Mouse (Mus musculus) limb, embryonic 10.5 days (tissue): ENCODE measurements around the gene Nr2f2. TPM values are rescaled to one million over a fixed set of nuclear protein-coding genes. Genes with fewer than 3 reads are reported as not detected.

ENCODE experiments used
- DNase-seq: peaks from one replicate; pipeline ENCODE4 v3.0.0-alpha.2; 2017; ENCODE audit warnings: low spot score
- H3K27ac ChIP-seq: fragments of 300-500 bp; sonication (generic); 2 replicates; pipeline ENCODE4 v1.5.1; 2016; ENCODE audit warnings: mild to moderate bottlenecking
- H3K27me3 ChIP-seq: fragments of 300-500 bp; sonication (generic); 2 replicates; pipeline ENCODE4 v1.6.1; 2016; ENCODE audit warnings: low read depth, mild to moderate bottlenecking; ENCODE audit not compliant: poor library complexity, severe bottlenecking
- H3K36me3 ChIP-seq: fragments of 300-500 bp; sonication (generic); 2 replicates; pipeline ENCODE4 v1.6.1; 2016; ENCODE audit warnings: mild to moderate bottlenecking, moderate library complexity
- H3K4me1 ChIP-seq: fragments of 300-500 bp; sonication (generic); 2 replicates; pipeline ENCODE4 v1.6.1; 2016
- H3K4me3 ChIP-seq: fragments of 300-500 bp; sonication (generic); 2 replicates; pipeline ENCODE4 v1.5.1; 2016; ENCODE audit warnings: mild to moderate bottlenecking, moderate library complexity
- H3K9me3 ChIP-seq: fragments of 300-500 bp; sonication (generic); replicated peaks from 2 replicates; pipeline ENCODE4 v1.6.1; 2016; ENCODE audit warnings: mild to moderate bottlenecking
- WGBS: fragments of 180-500 bp; shearing (Covaris S2); methylation state at CpG from one replicate; pipeline ENCODE4 v1.1.7; 2016; 5-methylcytosine and 5-hydroxymethylcytosine counted together
- polyA plus RNA-seq: library from polyadenylated mRNA; unstranded; fragments of >200 nt; fragmentation: Nextera tagmentation; extraction: Ambion mirVana; gene quantifications from 2 replicates; pipeline ENCODE4 v1.2.1, GENCODE M21; 2016

Nr2f2 gene
- polyA plus RNA-seq, 1 experiment from 2014 or later = 56.8 TPM

DNA sequence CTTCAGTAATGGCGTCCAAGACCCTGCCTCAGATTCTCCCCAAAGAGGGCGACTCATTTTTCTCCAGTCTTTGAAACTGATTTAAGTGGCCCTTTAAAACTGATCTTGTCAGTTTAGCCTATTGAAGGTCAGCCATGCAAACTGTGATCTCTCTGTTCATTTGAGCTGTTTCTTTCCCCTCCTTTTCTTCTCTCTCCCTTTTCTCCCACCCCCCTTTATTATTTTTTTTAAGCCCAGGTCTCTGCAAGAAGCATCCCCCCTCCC, 11.2 kb downstream of the Nr2f2 start:
- WGBS = 14% methylated on average over 2 of the region's 2 CpGs
- no peaks in the 10 kb centered on the region for H3K27me3 ChIP-seq
- H3K9me3 ChIP-seq = no peaks in the 10 kb centered on the region
- H3K4me1 ChIP-seq = peaks cover 67% of the 10 kb centered on the region
- peak overlapping the region; percentile 100 for H3K27ac ChIP-seq
- H3K36me3 ChIP-seq = peaks cover 46% of the 10 kb centered on the region
- H3K4me3 ChIP-seq = peak overlapping the region; percentile 92
- no peak for DNase-seq

DNA sequence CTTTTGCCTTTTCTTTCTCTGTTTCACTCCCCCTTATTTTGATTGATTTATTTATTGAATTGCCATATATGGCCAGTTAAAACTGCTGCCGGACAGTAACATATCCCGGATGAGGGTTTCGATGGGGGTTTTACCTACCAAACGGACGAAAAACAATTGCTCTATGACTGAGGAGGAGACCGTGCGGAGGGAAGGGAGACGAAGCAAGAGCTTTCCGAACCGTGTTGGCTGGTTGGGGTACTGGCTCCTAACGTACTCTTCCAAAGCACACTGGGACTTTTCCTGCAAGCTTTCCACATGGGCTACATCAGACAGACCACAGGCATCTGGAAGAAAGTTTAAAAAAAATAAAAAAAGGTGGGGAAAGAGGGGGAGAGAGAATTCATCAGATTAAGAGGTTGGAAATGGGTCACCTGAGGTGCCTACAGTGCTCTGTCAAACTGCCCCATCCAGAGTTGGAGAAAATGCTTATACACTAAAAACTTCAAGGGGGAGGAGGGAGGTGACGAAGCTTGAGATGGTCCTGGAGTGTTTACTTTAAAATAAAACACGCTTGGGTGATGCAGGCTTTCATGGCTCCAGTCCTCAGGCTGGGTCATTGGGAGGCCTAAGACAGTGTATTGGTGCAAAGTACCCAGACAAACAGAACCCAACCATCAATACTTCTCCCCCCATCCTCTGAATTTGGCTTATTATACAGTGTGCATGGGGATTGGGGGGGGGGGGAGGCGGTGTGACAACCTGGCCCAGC, 11.8 kb downstream of the Nr2f2 start:
- Histone ChIP-seq H3K9me3 (no peaks in the 10 kb centered on the region), H3K4me1 (peaks cover 72% of the 10 kb centered on the region), H3K27me3 (no peaks in the 10 kb centered on the region), H3K27ac (peak overlapping the region; percentile 100), H3K4me3 (peak overlapping the region; percentile 92), H3K36me3 (peaks cover 41% of the 10 kb centered on the region)
- WGBS = 2% methylated on average over 14 of the region's 14 CpGs
- DNase-seq = peak; percentile 47

DNA sequence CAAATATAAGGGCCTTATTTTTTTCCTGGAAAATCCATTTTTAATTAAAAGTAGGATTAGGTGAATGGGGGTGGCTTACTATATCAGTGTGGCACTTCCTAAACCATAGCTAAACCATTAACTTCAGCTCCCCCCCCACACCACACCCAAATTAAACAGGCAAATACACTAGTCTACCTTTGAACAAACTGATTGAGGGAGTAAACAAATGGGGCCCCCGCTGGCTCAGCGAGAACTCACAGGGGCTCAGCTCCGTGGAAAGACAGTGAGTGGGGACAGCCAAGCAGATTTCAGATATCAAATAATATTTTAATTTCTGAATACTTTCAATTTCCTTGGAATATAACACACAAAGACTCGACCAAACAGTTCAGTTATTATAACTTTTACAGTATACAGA, 13.4 kb downstream of the Nr2f2 start:
- H3K4me1 ChIP-seq = peaks cover 87% of the 10 kb centered on the region
- peaks cover 3% of the 10 kb centered on the region; the same call in 1 of the 2 replicates for H3K27me3 ChIP-seq
- no peaks in the 10 kb centered on the region for H3K9me3 ChIP-seq
- peak overlapping the region; percentile 99 for H3K27ac ChIP-seq
- WGBS = 2% methylated on average over 4 of the region's 4 CpGs
- peak overlapping the region; percentile 67 for H3K4me3 ChIP-seq
- peaks cover 38% of the 10 kb centered on the region for H3K36me3 ChIP-seq
- no peak for DNase-seq

DNA sequence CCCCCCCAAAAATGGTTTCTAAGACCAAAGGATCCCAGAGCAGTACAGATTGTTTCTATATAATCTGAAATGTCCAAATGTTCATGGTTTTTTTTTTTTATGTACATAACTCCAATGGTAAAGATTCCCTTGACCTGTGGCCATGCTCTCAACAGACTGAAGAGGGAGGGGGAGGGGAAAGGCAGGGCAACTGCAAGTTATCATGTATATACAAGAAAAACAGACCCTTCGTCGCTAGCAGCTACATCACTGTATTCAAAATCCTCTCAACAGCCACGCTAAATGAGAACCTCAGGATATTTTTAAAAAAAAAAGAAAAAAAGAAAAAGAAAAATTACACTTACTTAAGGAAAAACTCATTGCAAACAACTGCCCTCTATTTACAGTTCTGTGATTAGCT, 13.9 kb downstream of the Nr2f2 start:
- Histone ChIP-seq H3K36me3 (peaks cover 33% of the 10 kb centered on the region), H3K27me3 (peaks cover 6% of the 10 kb centered on the region), H3K9me3 (no peaks in the 10 kb centered on the region), H3K4me1 (peaks cover 87% of the 10 kb centered on the region), H3K4me3 (peak overlapping the region; percentile 67), H3K27ac (peak overlapping the region; percentile 99)
- DNase-seq = no peak
- 3% methylated on average over 3 of the region's 3 CpGs for WGBS

DNA sequence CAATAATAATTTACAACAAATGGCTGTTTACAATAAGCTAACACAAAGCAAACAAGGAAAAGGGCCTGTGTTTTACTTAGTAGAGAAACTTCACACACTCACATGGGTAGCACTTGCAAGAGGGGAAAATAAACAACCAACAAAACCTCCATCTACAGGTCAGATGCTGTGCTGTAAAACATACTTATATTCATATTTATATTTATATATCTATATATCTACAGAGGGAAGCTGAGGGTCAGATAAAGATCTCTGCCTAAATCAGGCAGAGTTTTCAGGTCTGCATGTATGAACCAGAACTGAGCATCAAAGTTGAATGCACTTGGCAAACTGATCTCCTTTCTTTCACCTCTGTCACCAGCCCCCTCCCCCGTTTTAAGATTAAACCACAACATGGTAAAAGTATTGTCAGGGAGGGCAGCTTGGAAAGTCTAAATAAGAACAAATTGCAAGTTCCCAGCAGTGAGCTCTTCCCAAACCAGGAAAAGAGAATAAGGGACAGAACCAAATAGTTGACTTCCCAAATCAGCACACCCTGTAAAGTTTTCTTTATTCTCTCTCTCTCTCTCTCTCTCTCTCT, 14.5 kb downstream of the Nr2f2 start:
- H3K36me3 ChIP-seq = peaks cover 28% of the 10 kb centered on the region
- peak overlapping the region; percentile 67 for H3K4me3 ChIP-seq
- no peaks in the 10 kb centered on the region for H3K9me3 ChIP-seq
- DNase-seq = no peak
- H3K27me3 ChIP-seq = peaks cover 12% of the 10 kb centered on the region
- 0% methylated on average over 1 of the region's 1 CpGs for WGBS
- H3K27ac ChIP-seq = peak overlapping the region; percentile 99
- peaks cover 87% of the 10 kb centered on the region for H3K4me1 ChIP-seq

DNA sequence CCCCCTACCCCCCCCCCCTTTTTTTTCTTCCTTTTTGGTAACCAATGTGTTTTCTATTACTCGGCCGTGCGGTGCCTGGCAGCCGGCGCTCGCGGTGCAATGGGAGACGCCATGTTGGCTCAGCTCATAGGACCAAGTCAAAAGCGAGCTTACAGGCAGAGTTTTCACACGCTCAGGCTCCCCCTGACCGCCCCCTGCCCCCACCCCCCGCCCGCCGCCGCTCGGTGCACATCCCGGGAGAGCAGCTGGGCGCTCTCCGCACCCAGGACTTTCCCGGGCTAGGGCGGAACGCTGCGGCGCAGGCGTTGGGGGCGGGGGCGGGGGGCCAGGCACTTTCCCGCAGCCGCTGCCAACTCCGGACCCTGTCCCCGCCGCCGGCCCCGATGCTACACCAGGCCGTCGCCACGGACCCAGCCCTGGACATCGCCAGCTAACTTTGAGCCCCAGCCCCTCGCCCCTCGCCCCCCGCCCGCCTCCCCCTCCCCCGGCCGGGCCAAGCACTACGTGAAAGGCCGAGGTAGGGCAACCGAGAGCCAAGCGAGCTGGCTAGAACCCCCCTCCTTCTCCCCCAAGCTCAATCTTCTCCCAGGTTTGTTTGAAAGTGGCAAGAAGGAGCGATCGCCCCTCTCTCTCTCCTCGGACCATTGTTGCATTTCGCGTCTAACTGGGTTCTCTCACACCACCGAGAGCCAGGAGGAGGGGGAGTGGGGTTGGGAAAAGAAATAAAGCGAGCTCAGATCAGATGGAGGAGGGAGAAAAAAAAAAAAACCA, 15.6 kb downstream of the Nr2f2 start:
- Histone ChIP-seq H3K4me3 (peak overlapping the region; percentile 67), H3K4me1 (peaks cover 87% of the 10 kb centered on the region), H3K27ac (peak overlapping the region; percentile 99), H3K36me3 (peaks cover 17% of the 10 kb centered on the region), H3K9me3 (no peaks in the 10 kb centered on the region), H3K27me3 (peaks cover 19% of the 10 kb centered on the region)
- DNase-seq = peak; percentile 85
- under 1% methylated on average over 54 of the region's 55 CpGs for WGBS

DNA sequence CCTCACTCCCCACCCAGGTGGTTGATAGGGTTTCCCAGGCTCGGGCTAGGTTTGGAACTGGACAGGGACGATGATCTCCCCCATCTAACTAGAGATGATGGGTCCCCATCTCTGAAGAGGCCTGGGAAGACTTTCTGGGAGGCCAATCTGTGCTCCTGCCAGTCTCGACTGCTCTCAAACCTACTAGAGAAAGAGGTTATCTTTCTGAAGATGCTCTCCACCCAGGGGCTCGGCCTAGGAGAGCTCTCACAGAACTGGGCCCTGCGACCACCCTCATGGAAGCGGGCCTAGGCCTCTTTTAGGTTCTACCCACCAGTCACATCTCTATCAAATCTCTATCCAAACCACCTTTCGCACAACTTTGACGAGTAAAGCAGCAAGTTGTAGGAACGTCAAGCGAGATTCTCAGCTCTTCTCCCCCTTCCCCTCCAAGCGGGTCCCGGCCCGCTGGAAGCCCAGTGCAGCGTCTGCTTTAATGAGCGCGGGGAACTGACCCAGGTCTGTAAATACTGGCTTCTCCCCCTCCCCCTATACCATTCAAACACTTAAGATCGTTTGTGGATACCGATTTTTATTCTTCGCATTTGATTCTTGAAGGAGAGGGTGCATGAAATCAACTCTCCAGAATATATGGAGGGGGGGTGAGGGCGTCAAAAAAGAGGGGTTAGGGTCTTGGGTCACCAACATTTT, 16.4 kb downstream of the Nr2f2 start:
- Histone ChIP-seq H3K27ac (peak overlapping the region; percentile 99), H3K9me3 (no peaks in the 10 kb centered on the region), H3K36me3 (peaks cover 9% of the 10 kb centered on the region), H3K4me1 (peaks cover 87% of the 10 kb centered on the region), H3K27me3 (peaks cover 20% of the 10 kb centered on the region), H3K4me3 (peak overlapping the region; percentile 67)
- DNase-seq = peak; percentile 66
- 3% methylated on average over 20 of the region's 20 CpGs for WGBS

DNA sequence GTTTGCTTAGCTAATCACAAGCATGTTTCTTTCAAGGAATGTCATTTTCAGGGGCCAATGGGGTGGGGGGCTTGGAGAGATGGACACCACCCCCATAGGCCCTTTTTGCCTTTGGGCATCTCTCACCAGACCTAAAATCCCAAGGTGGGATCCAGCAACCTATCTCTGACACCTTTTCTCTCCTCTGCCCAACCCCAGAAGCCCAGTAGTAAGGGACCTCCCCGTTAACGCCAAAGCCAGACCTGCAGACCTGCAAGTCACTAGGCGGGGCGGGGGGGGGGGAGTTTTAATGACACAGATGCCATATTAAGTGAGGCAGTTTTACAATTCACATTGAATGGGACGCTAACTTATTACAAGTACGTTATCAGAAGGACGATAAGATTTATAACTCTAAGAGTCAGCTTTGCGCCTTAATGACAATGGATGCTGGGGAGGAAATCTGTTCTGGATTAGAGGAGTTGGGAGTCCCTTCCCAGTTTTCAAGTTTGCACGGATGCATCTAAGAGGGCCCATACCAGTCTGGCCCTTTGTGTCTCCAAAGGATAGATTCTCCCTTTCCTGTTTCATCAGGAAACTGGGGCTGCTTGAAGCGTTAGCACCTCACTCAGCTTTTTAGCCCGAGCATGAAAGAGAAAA, 17.4 kb downstream of the Nr2f2 start:
- under 1% methylated on average over 11 of the region's 11 CpGs for WGBS
- peaks cover 89% of the 10 kb centered on the region for H3K4me1 ChIP-seq
- no peaks in the 10 kb centered on the region for H3K9me3 ChIP-seq
- DNase-seq = peak; percentile 51
- no peaks in the 10 kb centered on the region for H3K36me3 ChIP-seq
- H3K4me3 ChIP-seq = peak overlapping the region; percentile 67
- peaks cover 30% of the 10 kb centered on the region for H3K27me3 ChIP-seq
- peak overlapping the region; percentile 99 for H3K27ac ChIP-seq

DNA sequence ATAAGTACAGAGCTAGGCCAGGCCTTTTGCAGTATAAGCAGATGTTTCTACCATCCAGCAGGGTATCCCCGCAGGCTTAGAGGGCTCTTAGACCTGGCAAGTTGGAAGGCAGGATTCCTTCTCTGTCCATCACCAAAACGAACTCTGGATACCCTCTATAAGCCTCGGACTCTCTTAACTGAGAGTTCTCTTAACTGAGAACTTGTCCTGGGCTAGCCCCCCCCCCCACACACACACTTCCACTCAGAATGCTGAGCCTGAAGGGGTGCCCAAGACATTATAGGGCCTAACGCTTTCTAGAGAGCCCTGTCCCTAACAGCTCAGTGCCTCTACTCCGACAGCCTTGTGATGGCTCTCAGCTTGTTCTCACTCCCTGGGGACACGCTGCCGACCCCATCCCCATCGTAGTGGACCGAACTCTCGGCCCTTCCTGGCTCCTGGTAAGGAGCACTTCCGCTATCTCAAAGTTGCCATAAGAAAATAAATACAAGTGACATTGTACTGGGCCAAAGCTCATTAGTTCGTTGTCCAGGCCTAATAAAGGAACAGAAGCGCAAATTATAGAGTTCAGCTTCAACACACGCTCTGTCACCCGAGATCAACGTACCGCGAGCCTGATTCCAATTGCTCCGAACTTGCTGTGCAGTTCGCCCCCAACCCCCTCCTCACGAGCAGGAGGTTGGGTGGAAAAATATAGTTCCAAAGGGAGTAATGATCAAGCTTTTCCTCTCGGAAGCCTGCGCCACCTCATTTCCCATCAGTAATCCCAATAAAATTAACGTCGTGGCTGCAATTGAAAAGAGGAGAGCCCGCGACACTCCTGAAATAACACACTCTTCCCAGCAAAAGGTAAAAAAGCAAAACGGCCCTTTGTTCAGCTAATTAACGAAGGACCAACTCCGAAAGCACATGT, 18.2 kb downstream of the Nr2f2 start:
- H3K4me3 ChIP-seq = peak overlapping the region; percentile 67
- H3K4me1 ChIP-seq = peaks cover 92% of the 10 kb centered on the region
- DNase-seq = peak; percentile 55
- peaks cover 38% of the 10 kb centered on the region for H3K27me3 ChIP-seq
- no peaks in the 10 kb centered on the region for H3K9me3 ChIP-seq
- WGBS = 3% methylated on average over 30 of the region's 30 CpGs
- H3K36me3 ChIP-seq = no peaks in the 10 kb centered on the region
- peak overlapping the region; percentile 99 for H3K27ac ChIP-seq

DNA sequence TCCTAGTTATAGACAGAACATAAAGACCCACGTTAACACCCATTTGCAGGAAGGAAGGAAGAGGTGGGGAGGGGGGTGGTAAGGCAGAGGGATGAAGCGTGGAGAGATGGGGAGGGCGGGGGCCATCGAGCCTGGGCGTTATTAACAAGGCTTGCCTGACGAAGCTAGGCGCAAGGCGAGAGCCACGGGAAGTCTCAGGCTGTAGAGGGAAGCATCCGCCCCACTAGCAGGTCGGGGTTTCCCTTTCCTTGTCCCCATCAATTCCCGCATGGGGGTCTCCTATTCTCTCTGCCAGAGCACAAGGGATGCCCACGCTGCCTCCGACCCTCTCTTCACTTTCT, 18.9 kb downstream of the Nr2f2 start:
- peaks cover 45% of the 10 kb centered on the region for H3K27me3 ChIP-seq
- WGBS = 10% methylated on average over 14 of the region's 14 CpGs
- no peaks in the 10 kb centered on the region for H3K36me3 ChIP-seq
- peak overlapping the region; percentile 99 for H3K27ac ChIP-seq
- no peaks in the 10 kb centered on the region for H3K9me3 ChIP-seq
- DNase-seq = no peak
- peaks cover 92% of the 10 kb centered on the region for H3K4me1 ChIP-seq
- peak overlapping the region; percentile 67 for H3K4me3 ChIP-seq

DNA sequence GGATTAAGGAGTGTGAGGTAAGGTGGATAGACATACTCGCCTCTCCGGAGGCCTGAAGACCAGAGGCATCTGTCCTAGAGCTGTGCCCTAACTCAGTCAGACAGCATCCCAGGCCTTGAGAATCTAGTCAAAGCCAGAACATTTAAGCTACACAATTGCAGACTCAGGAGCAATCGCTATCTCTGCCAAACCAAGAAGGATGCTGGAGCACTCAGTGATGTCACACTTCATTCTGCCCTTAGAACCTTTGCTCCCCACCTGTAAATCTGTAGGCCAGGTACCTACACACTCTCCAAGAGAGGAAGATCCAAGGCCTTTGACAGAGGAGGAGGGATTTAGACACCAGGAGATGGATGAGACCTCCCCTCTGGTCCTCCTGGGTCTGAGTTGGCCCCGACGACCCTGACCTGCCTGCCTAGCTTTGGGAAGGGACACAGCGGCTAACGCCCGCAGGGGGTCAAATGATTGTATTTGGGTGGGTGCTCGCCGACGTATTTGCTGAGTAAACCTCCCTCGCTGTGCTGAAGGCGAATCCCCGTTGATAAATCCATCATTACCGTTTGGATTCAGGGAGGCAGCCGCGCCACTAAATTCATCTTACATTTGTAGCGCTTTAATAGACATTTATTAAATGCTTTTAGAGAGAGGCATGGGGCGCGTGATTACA, 19.5 kb downstream of the Nr2f2 start:
- peak; percentile 47 for DNase-seq
- Histone ChIP-seq H3K4me3 (peak overlapping the region; percentile 67), H3K27ac (0 out of 2 replicates have a peak overlapping the region, but pooled peaks have one; percentile 99), H3K9me3 (no peaks in the 10 kb centered on the region), H3K4me1 (peaks cover 87% of the 10 kb centered on the region), H3K36me3 (no peaks in the 10 kb centered on the region), H3K27me3 (peaks cover 50% of the 10 kb centered on the region)
- WGBS = 8% methylated on average over 20 of the region's 20 CpGs
